Mouse (Mus musculus): ENCODE results near the gene Cd3g. TPM values are rescaled to one million over a fixed set of nuclear protein-coding genes. Genes with fewer than 3 reads are reported as not detected.

Cd3g gene
- polyA plus RNA-seq, 1 experiment from 2014 or later, result not detected

GRCm38 (mm10) chr9:45007404-45007803 is 27.2 kb upstream of the Cd3g start:
- H3K36me3 ChIP-seq, result no peaks in the 10 kb centered on the region
- peaks cover 31% of the 10 kb centered on the region; the same call in 1 of the 2 replicates for H3K27me3 ChIP-seq (replicated peaks)
- WGBS (ENCODE audit: insufficient replicate concordance), result 62% methylated on average over 12 of the region's 12 CpGs
- no peak for ATAC-seq
- no peak overlapping the region for H3K4me2 ChIP-seq
- no peak overlapping the region for H3K9ac ChIP-seq
- no peak overlapping the region for H3K4me3 ChIP-seq
- H3K4me1 ChIP-seq, result no peaks in the 10 kb centered on the region
- no peaks in the 10 kb centered on the region for H3K9me3 ChIP-seq (replicated peaks)
- no peak overlapping the region for H3K27ac ChIP-seq

GRCm38 (mm10) chr9:45000249-45000648 is 20.0 kb upstream of the Cd3g start:
- Histone ChIP-seq H3K9ac (no peak overlapping the region), H3K4me2 (no peak overlapping the region), H3K4me1 (no peaks in the 10 kb centered on the region), H3K4me3 (no peak overlapping the region), H3K9me3 (replicated peaks) (no peaks in the 10 kb centered on the region), H3K27ac (no peak overlapping the region), H3K27me3 (replicated peaks) (peaks cover 32% of the 10 kb centered on the region), H3K36me3 (no peaks in the 10 kb centered on the region)
- ATAC-seq, result no peak
- WGBS (ENCODE audit: insufficient replicate concordance), result 47% methylated on average over 3 of the region's 3 CpGs

- Histone ChIP-seq H3K27ac (no peak overlapping the region), H3K4me2 (no peak overlapping the region), H3K4me3 (no peak overlapping the region), H3K27me3 (replicated peaks) (peaks cover 32% of the 10 kb centered on the region), H3K9ac (no peak overlapping the region), H3K9me3 (replicated peaks) (no peaks in the 10 kb centered on the region), H3K4me1 (no peaks in the 10 kb centered on the region), H3K36me3 (no peaks in the 10 kb centered on the region)
- 65% methylated on average over 5 of the region's 5 CpGs for WGBS (ENCODE audit: insufficient replicate concordance)
- no peak for ATAC-seq
These were observed 19.5 kb upstream of the Cd3g start for GRCm38 (mm10) chr9:44999776-45000175.

GRCm38 (mm10) chr9:44999171-44999570 is 18.9 kb upstream of the Cd3g start:
- Histone ChIP-seq H3K4me1 (no peaks in the 10 kb centered on the region), H3K27ac (no peak overlapping the region), H3K4me2 (no peak overlapping the region), H3K9ac (no peak overlapping the region), H3K27me3 (replicated peaks) (peaks cover 29% of the 10 kb centered on the region), H3K4me3 (no peak overlapping the region), H3K9me3 (replicated peaks) (no peaks in the 10 kb centered on the region), H3K36me3 (no peaks in the 10 kb centered on the region)
- ATAC-seq, result no peak
- 50% methylated on average over 6 of the region's 6 CpGs for WGBS (ENCODE audit: insufficient replicate concordance)

DNA sequence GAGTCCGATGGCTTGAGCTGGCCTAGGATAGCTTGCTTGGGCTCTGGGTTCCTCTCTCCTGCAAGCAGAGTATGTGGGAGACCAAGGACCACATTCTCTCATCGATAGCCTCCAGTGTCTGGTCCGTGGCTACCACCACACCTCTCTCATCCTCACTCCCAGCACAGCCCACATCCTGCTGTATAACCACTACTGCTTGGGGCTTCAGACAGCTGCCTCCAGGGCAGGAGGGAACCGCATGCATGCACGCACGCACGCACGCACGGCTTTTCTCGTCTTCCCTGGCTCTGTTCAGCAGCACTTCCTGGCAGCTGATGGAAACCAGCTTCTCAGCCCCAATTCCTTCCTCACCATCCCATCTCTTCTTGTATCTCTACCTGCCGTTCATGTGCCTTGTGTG is 17.9 kb upstream of the Cd3g start:
- ATAC-seq, result no peak
- Histone ChIP-seq H3K9me3 (replicated peaks) (no peaks in the 10 kb centered on the region), H3K4me1 (no peaks in the 10 kb centered on the region), H3K27me3 (replicated peaks) (peaks cover 25% of the 10 kb centered on the region), H3K27ac (no peak overlapping the region), H3K4me2 (no peak overlapping the region), H3K4me3 (no peak overlapping the region), H3K36me3 (no peaks in the 10 kb centered on the region), H3K9ac (no peak overlapping the region)
- 53% methylated on average over 11 of the region's 11 CpGs for WGBS (ENCODE audit: insufficient replicate concordance)

- no peaks in the 10 kb centered on the region for H3K36me3 ChIP-seq
- no peak overlapping the region for H3K9ac ChIP-seq
- no peaks in the 10 kb centered on the region for H3K4me1 ChIP-seq
- 83% methylated on average over 7 of the region's 7 CpGs for WGBS (ENCODE audit: insufficient replicate concordance)
- no peak overlapping the region for H3K27ac ChIP-seq
- H3K4me2 ChIP-seq, result no peak overlapping the region
- no peaks in the 10 kb centered on the region for H3K9me3 ChIP-seq (replicated peaks)
- H3K27me3 ChIP-seq (replicated peaks), result peaks cover 21% of the 10 kb centered on the region
- H3K4me3 ChIP-seq, result no peak overlapping the region
- ATAC-seq, result no peak
These were observed 16.4 kb upstream of the Cd3g start for GRCm38 (mm10) chr9:44996590-44996989.

DNA sequence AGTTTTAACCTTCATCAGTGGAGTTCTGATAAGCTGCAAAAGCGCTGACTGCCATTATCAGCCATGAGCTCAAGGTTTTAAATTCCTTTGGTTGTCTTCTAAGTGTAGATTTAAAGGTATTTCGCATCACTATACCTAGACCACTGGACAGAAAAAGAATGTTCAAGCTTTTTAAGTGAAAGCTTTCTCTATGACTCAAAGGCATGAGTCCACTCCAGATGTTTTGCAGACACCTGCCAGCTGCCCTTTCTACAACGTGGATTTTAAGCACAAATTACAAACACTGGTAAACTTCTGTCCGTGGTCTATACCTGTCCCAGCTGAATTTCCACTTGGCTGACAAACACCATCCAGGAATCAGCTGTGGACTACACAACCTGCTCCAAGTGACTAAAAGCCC is 14.7 kb upstream of the Cd3g start:
- WGBS (ENCODE audit: insufficient replicate concordance), result 61% methylated on average over 4 of the region's 4 CpGs
- Histone ChIP-seq H3K4me2 (no peak overlapping the region), H3K27ac (no peak overlapping the region), H3K4me1 (no peaks in the 10 kb centered on the region), H3K4me3 (no peak overlapping the region), H3K9ac (no peak overlapping the region), H3K27me3 (replicated peaks) (peaks cover 19% of the 10 kb centered on the region), H3K36me3 (no peaks in the 10 kb centered on the region), H3K9me3 (replicated peaks) (no peaks in the 10 kb centered on the region)
- ATAC-seq, result no peak

DNA sequence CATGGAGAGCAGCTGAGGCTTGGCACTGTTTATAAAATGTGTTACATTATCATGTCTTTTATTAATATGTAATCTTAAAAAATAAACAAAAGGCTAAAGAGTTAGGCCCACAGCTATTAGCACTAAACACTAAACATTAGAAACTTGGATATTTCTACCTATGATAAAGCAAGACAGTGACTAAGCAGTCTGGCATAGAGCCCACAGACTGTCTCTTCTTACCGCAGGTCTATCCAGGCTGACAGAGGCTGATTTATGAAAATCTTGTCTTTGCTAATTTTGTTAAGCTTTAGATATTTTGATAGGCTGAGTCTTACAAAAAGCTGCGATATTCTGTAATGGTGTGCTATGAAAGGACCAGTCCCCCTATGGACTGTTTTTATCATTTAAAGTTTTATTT is 13.0 kb upstream of the Cd3g start:
- Histone ChIP-seq H3K4me3 (no peak overlapping the region), H3K9ac (no peak overlapping the region), H3K27me3 (replicated peaks) (peaks cover 5% of the 10 kb centered on the region; the same call in 1 of the 2 replicates), H3K4me2 (no peak overlapping the region), H3K4me1 (no peaks in the 10 kb centered on the region), H3K36me3 (no peaks in the 10 kb centered on the region), H3K9me3 (replicated peaks) (no peaks in the 10 kb centered on the region), H3K27ac (no peak overlapping the region)
- no peak for ATAC-seq
- WGBS (ENCODE audit: insufficient replicate concordance), result 77% methylated on average over 2 of the region's 2 CpGs

GRCm38 (mm10) chr9:44992271-44992670 is 12.0 kb upstream of the Cd3g start:
- ATAC-seq, result no peak
- Histone ChIP-seq H3K4me3 (no peak overlapping the region), H3K4me2 (no peak overlapping the region)

DNA sequence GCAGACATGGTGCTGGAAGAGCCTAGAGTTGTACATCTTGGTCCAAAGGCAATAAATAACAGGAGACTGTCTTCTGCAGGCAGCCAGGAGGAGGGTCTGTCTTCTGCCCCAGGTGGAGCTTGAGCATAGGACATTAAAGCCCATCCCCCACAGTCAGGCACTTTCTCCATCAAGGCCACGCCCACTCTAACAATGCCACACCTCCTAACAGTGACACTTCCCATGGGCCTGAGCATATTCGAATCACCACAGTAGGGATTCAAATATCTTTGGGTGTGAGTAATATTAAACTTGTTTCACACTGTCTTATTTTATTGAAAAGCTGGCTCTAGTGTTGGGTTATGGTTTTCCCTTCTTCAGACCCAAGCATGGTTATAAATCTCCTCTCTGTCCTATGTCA is 11.6 kb upstream of the Cd3g start:
- no peak overlapping the region for H3K4me2 ChIP-seq
- 55% methylated on average over 2 of the region's 2 CpGs for WGBS (ENCODE audit: insufficient replicate concordance)
- H3K36me3 ChIP-seq, result no peaks in the 10 kb centered on the region
- no peaks in the 10 kb centered on the region for H3K4me1 ChIP-seq
- no peak for ATAC-seq
- H3K9ac ChIP-seq, result no peak overlapping the region
- no peaks in the 10 kb centered on the region for H3K9me3 ChIP-seq (replicated peaks)
- no peak overlapping the region for H3K4me3 ChIP-seq
- H3K27ac ChIP-seq, result no peak overlapping the region
- H3K27me3 ChIP-seq (replicated peaks), result no peaks in the 10 kb centered on the region

More at GRCm38 (mm10) chr9:44992271-44992670, 12.0 kb upstream of the Cd3g start:
- no peak overlapping the region for H3K9ac ChIP-seq
- no peaks in the 10 kb centered on the region for H3K36me3 ChIP-seq
- no peaks in the 10 kb centered on the region for H3K27me3 ChIP-seq (replicated peaks)
- H3K4me1 ChIP-seq, result no peaks in the 10 kb centered on the region
- no peak overlapping the region for H3K27ac ChIP-seq
- no peaks in the 10 kb centered on the region for H3K9me3 ChIP-seq (replicated peaks)

DNA sequence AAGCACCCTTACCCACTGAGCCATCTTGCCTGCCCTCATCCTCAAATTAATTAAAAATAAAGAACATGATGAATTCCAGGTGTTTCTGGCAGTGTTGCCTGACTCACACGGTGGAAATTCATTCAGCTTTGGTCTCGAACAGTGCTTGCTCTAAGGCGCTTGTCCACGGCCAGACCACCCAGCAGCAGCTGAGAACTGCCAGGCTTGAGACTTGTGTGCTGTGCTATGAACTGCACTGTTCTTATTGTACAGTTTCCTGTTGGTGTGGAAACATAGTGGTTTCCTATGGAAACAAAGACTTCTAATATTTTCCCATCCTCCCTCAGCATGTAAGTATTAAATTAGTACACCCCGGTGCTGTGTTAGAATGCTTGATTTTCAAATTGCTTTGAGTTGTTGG is 6.7 kb upstream of the Cd3g start:
- Histone ChIP-seq H3K9me3 (replicated peaks) (no peaks in the 10 kb centered on the region), H3K4me2 (peak overlapping the region; percentile 53), H3K27ac (no peak overlapping the region), H3K4me1 (peaks cover 5% of the 10 kb centered on the region; the same call in 1 of the 2 replicates), H3K9ac (no peak overlapping the region), H3K4me3 (no peak overlapping the region), H3K36me3 (no peaks in the 10 kb centered on the region), H3K27me3 (replicated peaks) (0 out of 2 replicates have a peak, but pooled peaks cover 6% of the 10 kb centered on the region)
- ATAC-seq, result no peak
- WGBS (ENCODE audit: insufficient replicate concordance), result 47% methylated on average over 5 of the region's 5 CpGs

GRCm38 (mm10) chr9:44986242-44986781 is 6.1 kb upstream of the Cd3g start:
- Histone ChIP-seq H3K4me3 (peak overlapping the region; percentile 5; the same call in 1 of the 2 replicates), H3K9ac (no peak overlapping the region), H3K27me3 (replicated peaks) (0 out of 2 replicates have a peak, but pooled peaks cover 6% of the 10 kb centered on the region), H3K4me2 (peak overlapping the region; percentile 53), H3K9me3 (replicated peaks) (no peaks in the 10 kb centered on the region), H3K4me1 (peaks cover 5% of the 10 kb centered on the region; the same call in 1 of the 2 replicates), H3K36me3 (no peaks in the 10 kb centered on the region), H3K27ac (no peak overlapping the region)
- WGBS (ENCODE audit: insufficient replicate concordance), result 13% methylated on average over 14 of the region's 14 CpGs
- peak; percentile 62; the same call in 1 of the 2 replicates for ATAC-seq

DNA sequence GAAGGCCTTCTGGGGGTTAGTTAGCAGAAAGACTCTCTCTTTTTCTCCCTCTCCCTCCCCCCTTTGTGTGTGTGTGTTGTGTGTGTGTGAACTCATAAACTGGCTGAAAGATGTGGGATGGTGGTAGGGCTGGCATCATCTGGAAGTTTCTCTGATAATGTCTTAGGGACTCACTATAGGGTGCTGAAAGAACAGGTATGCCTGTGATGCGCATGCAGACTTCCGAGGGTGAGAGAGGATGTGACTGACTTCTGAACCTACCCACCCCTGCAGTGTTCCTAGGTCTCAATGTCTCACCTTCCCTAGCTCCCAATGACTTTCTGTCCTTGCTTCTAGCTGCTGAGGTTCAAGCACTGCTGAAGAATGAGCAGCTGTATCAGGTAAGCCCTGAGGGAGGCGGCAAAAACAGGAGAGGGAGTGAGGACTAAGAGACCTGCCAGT is 5.5 kb upstream of the Cd3g start:
- H3K4me3 ChIP-seq, result peak overlapping the region; percentile 5; the same call in 1 of the 2 replicates
- H3K4me2 ChIP-seq, result peak overlapping the region; percentile 53
- H3K9me3 ChIP-seq (replicated peaks), result no peaks in the 10 kb centered on the region
- H3K27me3 ChIP-seq (replicated peaks), result 0 out of 2 replicates have a peak, but pooled peaks cover 6% of the 10 kb centered on the region
- WGBS (ENCODE audit: insufficient replicate concordance), result 67% methylated on average over 3 of the region's 3 CpGs
- H3K36me3 ChIP-seq, result no peaks in the 10 kb centered on the region
- no peak overlapping the region for H3K9ac ChIP-seq
- H3K4me1 ChIP-seq, result peaks cover 5% of the 10 kb centered on the region; the same call in 1 of the 2 replicates
- ATAC-seq, result no peak
- H3K27ac ChIP-seq, result no peak overlapping the region
